Mouse (Mus musculus) ES-Bruce4 (cell line): Measurements from ENCODE around the gene Hoxb6.

Experiments
- CTCF ChIP-seq: IDR thresholded peaks from one replicate; pipeline ENCODE4 v1.8.1; 2011; ENCODE audit warnings: low read depth, low read length
- POLR2A ChIP-seq: IDR thresholded peaks from one replicate; pipeline ENCODE4 v1.8.1; 2011; ENCODE audit warnings: low read length; ENCODE audit not compliant: insufficient read depth

DNA sequence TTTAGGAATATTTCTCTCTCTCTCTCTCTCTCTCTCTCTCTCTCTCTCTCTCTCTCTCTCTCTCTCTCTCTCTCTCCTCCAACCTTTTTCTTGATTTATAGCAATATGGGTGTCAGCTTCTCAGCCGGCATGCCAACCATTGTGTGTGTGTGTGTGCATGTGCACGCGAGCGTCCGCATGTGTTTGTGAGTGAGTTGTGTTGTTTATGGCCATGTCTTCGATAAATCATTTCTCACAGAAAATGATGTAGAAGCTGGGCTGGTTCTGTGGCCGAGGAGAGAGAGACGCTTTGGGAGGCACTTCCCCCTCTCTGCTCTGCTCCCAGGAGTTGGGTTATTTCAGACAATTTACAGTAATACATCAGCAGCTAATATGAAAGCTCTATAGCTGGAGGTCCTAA, 36.3 kb downstream of the Hoxb6 start:
- TF ChIP-seq POLR2A (no peak), CTCF (no peak)
